Mouse (Mus musculus): ENCODE data around the gene Hpse2. TPM values are rescaled to one million over a fixed set of nuclear protein-coding genes. Genes with fewer than 3 reads are reported as not detected.
A peak's percentile ranks its signal among the peaks of the same experiment; 100 is the strongest.

Gene Hpse2
- total RNA-seq, 2 experiments from 2014 or later: 0.09 TPM; not detected in 1

- Histone ChIP-seq H3K4me3 (no peak overlapping the region), H3K27ac (no peak overlapping the region)
- no peak for TF ChIP-seq CTCF (IDR thresholded peaks at IDR 0.05)
- intact Hi-C loops (cut with DNase I): no loop called here
- DNase-seq (ENCODE audit: extremely low spot score in 1 of 2, low spot score in 2 of 2): no peak
These were observed 632.8 kb downstream of the Hpse2 start for GRCm38 (mm10) chr19:42755148-42755870.

- TF ChIP-seq CTCF (IDR thresholded peaks at IDR 0.05): no peak
- DNase-seq (ENCODE audit: extremely low spot score in 1 of 2, low spot score in 2 of 2): no peak
- Histone ChIP-seq H3K27ac (no peak overlapping the region), H3K4me3 (peak overlapping the region; percentile 24)
- intact Hi-C loops (cut with DNase I): no loop called here
These were observed 634.8 kb downstream of the Hpse2 start for GRCm38 (mm10) chr19:42753141-42753917.

GRCm38 (mm10) chr19:42752363-42752931 is 635.7 kb downstream of the Hpse2 start, which contains the start of gene Pyroxd2:
TSS of gene Pyroxd2 (minus strand) at chr19:42752775.
- no peak for TF ChIP-seq CTCF (IDR thresholded peaks at IDR 0.05)
- peak within 1 kb of the TSS; percentile 45; the same call in 1 of the 2 replicates for H3K27ac ChIP-seq
- intact Hi-C loops (cut with DNase I): no loop called here

GRCm38 (mm10) chr19:42750196-42750595 is 638.0 kb downstream of the Hpse2 start:
- intact Hi-C loops (cut with DNase I): no loop called here

More at GRCm38 (mm10) chr19:42752363-42752931, 635.7 kb downstream of the Hpse2 start, which contains the start of gene Pyroxd2:
- H3K4me3 ChIP-seq: peak within 1 kb of the TSS; percentile 24
- DNase-seq (ENCODE audit: extremely low spot score in 1 of 2, low spot score in 2 of 2): peak; percentile 40 to 49

GRCm38 (mm10) chr19:42746702-42747101 is 641.5 kb downstream of the Hpse2 start:
- TF ChIP-seq CTCF (IDR thresholded peaks at IDR 0.05): no peak
- intact Hi-C loops (cut with DNase I): loop anchor here (10.0 kb wide), 2 partner anchors 312 to 542 kb away; partner anchors contain the start of genes Crtac1 and Sfrp5
- H3K27ac ChIP-seq: no peak overlapping the region
- no peak for DNase-seq (ENCODE audit: extremely low spot score in 1 of 2, low spot score in 2 of 2)
- no peak overlapping the region for H3K4me3 ChIP-seq

More at GRCm38 (mm10) chr19:42750196-42750595, 638.0 kb downstream of the Hpse2 start:
- H3K27ac ChIP-seq: no peak overlapping the region
- TF ChIP-seq CTCF (IDR thresholded peaks at IDR 0.05): no peak
- DNase-seq (ENCODE audit: extremely low spot score in 1 of 2, low spot score in 2 of 2): no peak
- no peak overlapping the region for H3K4me3 ChIP-seq

GRCm38 (mm10) chr19:42745869-42746224 is 642.3 kb downstream of the Hpse2 start:
- H3K27ac ChIP-seq: no peak overlapping the region
- TF ChIP-seq CTCF (IDR thresholded peaks at IDR 0.05): no peak
- intact Hi-C loops (cut with DNase I): loop anchor here (2.0 to 10.0 kb wide), 3 partner anchors 157 to 541 kb away; partner anchors contain the start of genes Crtac1 and Sfrp5
- no peak overlapping the region for H3K4me3 ChIP-seq
- no peak for DNase-seq (ENCODE audit: extremely low spot score in 1 of 2, low spot score in 2 of 2)

- Histone ChIP-seq H3K27ac (no peak overlapping the region), H3K4me3 (no peak overlapping the region)
- DNase-seq (ENCODE audit: extremely low spot score in 1 of 2, low spot score in 2 of 2): no peak
- TF ChIP-seq CTCF (IDR thresholded peaks at IDR 0.05): no peak
- intact Hi-C loops (cut with DNase I): loop anchor here (2.0 to 10.0 kb wide), 3 partner anchors 156 to 540 kb away; partner anchors contain the start of genes Crtac1 and Sfrp5
These were observed 642.9 kb downstream of the Hpse2 start for GRCm38 (mm10) chr19:42745084-42745868.

- DNase-seq (ENCODE audit: extremely low spot score in 1 of 2, low spot score in 2 of 2): peak; percentile 57 to 60
- TF ChIP-seq CTCF (IDR thresholded peaks at IDR 0.05): peak; percentile 80
- Histone ChIP-seq H3K4me3 (no peak overlapping the region), H3K27ac (no peak overlapping the region)
- intact Hi-C loops (cut with DNase I): loop anchor here (1.0 to 10.0 kb wide), 5 partner anchors 83 to 539 kb away; partner anchors contain the start of genes Crtac1 and Sfrp5
These were observed 644.0 kb downstream of the Hpse2 start for GRCm38 (mm10) chr19:42744162-42744586.

- intact Hi-C loops (cut with DNase I): loop anchor here (5.0 to 10.0 kb wide), 3 partner anchors 308 to 538 kb away; partner anchors contain the start of genes Crtac1 and Sfrp5
- no peak for DNase-seq (ENCODE audit: extremely low spot score in 1 of 2, low spot score in 2 of 2)
- TF ChIP-seq CTCF (IDR thresholded peaks at IDR 0.05): no peak
These were observed 644.9 kb downstream of the Hpse2 start for GRCm38 (mm10) chr19:42743261-42743660.

GRCm38 (mm10) chr19:42741884-42742283 is 646.3 kb downstream of the Hpse2 start:
- intact Hi-C loops (cut with DNase I): loop anchor here (5.0 to 10.0 kb wide), 3 partner anchors 307 to 537 kb away; partner anchors contain the start of genes Crtac1 and Sfrp5
- no peak for DNase-seq (ENCODE audit: extremely low spot score in 1 of 2, low spot score in 2 of 2)
- H3K4me3 ChIP-seq: no peak overlapping the region
- no peak overlapping the region for H3K27ac ChIP-seq
- no peak for TF ChIP-seq CTCF (IDR thresholded peaks at IDR 0.05)

More at GRCm38 (mm10) chr19:42743261-42743660, 644.9 kb downstream of the Hpse2 start:
- H3K4me3 ChIP-seq: no peak overlapping the region
- no peak overlapping the region for H3K27ac ChIP-seq

Data from left cerebral cortex, adult 2 months (tissue).